Mouse (Mus musculus): ENCODE data around the gene Creg2. TPM values are rescaled to one million over a fixed set of nuclear protein-coding genes. Genes with fewer than 3 reads are reported as not detected.
A peak's percentile ranks its signal among the peaks of the same experiment; 100 is the strongest.
"Not testable (repeated sequence)": the region's sequence is repeated elsewhere in the genome, so short reads cannot be mapped to it uniquely, and the experiment has no call there.

Creg2 gene
- total and polyA plus RNA-seq, 2 experiments from 2014 or later = 15.7 to 17.6 TPM

DNA sequence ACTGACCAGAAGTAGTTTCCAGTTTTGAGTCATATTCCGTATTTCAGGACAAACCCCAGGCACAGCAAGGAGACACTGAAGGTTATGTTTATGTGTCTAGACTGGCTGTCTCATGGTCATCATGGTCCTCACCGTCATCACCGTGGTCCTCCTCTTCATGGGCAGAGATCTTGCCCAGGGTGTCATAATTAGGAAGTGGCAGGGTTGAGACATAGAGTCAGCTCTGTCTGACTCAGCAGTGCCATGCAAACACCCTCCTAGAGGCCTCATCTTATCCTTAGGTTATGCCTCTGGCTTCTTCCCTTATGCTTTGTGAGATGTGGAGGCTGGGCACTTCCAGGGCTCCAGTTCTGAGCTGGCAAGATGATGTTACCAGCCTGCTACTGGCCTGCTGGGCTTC lies 48.8 kb downstream of the Creg2 start:
- WGBS = 97% methylated on average over 3 of the region's 3 CpGs
- H3K9ac ChIP-seq (replicated peaks; ENCODE audit: low read length) = no peak overlapping the region
- H3K4me1 ChIP-seq (ENCODE audit: insufficient read depth, low read length) = no peaks in the 10 kb centered on the region
- H3K36me3 ChIP-seq (ENCODE audit: insufficient read depth, low read length) = no peaks in the 10 kb centered on the region
- DNase-seq (ENCODE audit: low spot score) = no peak
- H3K4me2 ChIP-seq (ENCODE audit: low read depth, low read length) = no peak overlapping the region
- H3K4me3 ChIP-seq (ENCODE audit: low read length) = no peak overlapping the region
- no peaks in the 10 kb centered on the region for H3K9me3 ChIP-seq (ENCODE audit: low read length)
- no peak overlapping the region for H3K27ac ChIP-seq
- no peaks in the 10 kb centered on the region for H3K27me3 ChIP-seq (ENCODE audit: insufficient read depth, low read length)
- ATAC-seq = no peak
- TF ChIP-seq CTCF (IDR thresholded peaks at IDR 0.05; ENCODE audit: low read depth) = no peak

DNA sequence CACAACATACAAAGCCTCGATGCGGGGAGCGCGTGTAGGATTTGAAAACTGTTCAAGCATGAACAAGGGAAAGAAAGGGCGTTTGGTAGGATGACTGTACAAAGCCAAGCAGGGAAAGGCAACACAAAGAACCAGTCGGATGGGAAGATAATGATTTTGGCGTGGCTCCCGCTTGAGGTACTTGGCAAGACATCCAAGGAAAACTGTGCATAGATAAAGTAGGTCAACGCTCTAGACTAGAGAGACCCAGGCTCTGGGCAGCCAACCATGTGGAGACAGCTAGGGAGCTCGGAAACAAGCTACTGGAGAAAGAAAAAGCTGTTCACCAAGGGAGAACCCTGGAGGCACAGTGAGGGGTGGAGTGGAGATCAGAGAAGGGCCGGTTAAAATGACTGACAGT lies 52.5 kb downstream of the Creg2 start:
- H3K9me3 ChIP-seq (ENCODE audit: low read length) = no peaks in the 10 kb centered on the region
- no peak overlapping the region for H3K4me3 ChIP-seq (ENCODE audit: low read length)
- WGBS = 36% methylated on average over 11 of the region's 11 CpGs
- H3K4me2 ChIP-seq (ENCODE audit: low read depth, low read length) = no peak overlapping the region
- no peaks in the 10 kb centered on the region for H3K36me3 ChIP-seq (ENCODE audit: insufficient read depth, low read length)
- TF ChIP-seq CTCF (IDR thresholded peaks at IDR 0.05; ENCODE audit: low read depth) = no peak
- no peaks in the 10 kb centered on the region for H3K27me3 ChIP-seq (ENCODE audit: insufficient read depth, low read length)
- no peaks in the 10 kb centered on the region for H3K4me1 ChIP-seq (ENCODE audit: insufficient read depth, low read length)
- no peak overlapping the region for H3K27ac ChIP-seq
- ATAC-seq (peak; percentile 58; the same call in 1 of the 2 replicates), DNase-seq (ENCODE audit: low spot score) (peak; percentile 40)
- H3K9ac ChIP-seq (replicated peaks; ENCODE audit: low read length) = no peak overlapping the region

- not testable (repeated sequence) for H3K27me3 ChIP-seq (ENCODE audit: insufficient read depth, low read length); H3K9me3 ChIP-seq (ENCODE audit: low read length); ATAC-seq; H3K4me1 ChIP-seq (ENCODE audit: insufficient read depth, low read length); H3K4me2 ChIP-seq (ENCODE audit: low read depth, low read length); H3K36me3 ChIP-seq (ENCODE audit: insufficient read depth, low read length); DNase-seq (ENCODE audit: low spot score); H3K9ac ChIP-seq (replicated peaks; ENCODE audit: low read length); H3K4me3 ChIP-seq (ENCODE audit: low read length); H3K27ac ChIP-seq
- WGBS = 96% methylated on average over 9 of the region's 9 CpGs
These were observed 54.1 kb downstream of the Creg2 start for GRCm38 (mm10) chr1:39597135-39597534.

DNA sequence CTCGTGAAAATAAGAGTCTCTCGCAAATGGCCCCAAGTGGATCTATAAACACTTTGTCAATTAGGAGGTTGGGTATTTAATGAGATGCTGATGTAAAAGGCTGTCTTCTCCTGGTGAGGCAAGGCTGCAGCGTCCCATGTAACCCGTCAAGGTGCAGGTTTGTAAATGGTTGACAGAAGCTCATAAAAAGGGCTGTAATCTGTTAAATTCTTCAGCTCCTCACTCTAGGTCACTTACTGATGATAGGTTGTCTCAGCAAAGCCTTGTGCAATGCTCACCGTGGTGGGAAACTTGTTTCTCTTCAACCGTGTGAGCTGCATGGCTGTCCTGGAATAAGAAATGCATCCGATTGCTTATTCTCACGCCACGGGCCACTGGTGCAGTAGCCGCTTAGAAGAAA lies 57.4 kb downstream of the Creg2 start:
- Histone ChIP-seq H3K4me2 (ENCODE audit: low read depth, low read length) (no peak overlapping the region), H3K9me3 (ENCODE audit: low read length) (no peaks in the 10 kb centered on the region), H3K4me3 (ENCODE audit: low read length) (no peak overlapping the region), H3K4me1 (ENCODE audit: insufficient read depth, low read length) (no peaks in the 10 kb centered on the region), H3K9ac (replicated peaks; ENCODE audit: low read length) (no peak overlapping the region), H3K27ac (no peak overlapping the region), H3K36me3 (ENCODE audit: insufficient read depth, low read length) (no peaks in the 10 kb centered on the region), H3K27me3 (ENCODE audit: insufficient read depth, low read length) (no peaks in the 10 kb centered on the region)
- TF ChIP-seq CTCF (IDR thresholded peaks at IDR 0.05; ENCODE audit: low read depth) = no peak
- 83% methylated on average over 10 of the region's 10 CpGs for WGBS
- ATAC-seq (no peak), DNase-seq (ENCODE audit: low spot score) (no peak)

GRCm38 (mm10) chr1:39592090-39592489 lies 59.2 kb downstream of the Creg2 start:
- no peaks in the 10 kb centered on the region for H3K36me3 ChIP-seq (ENCODE audit: insufficient read depth, low read length)
- TF ChIP-seq CTCF (IDR thresholded peaks at IDR 0.05; ENCODE audit: low read depth) = no peak
- no peaks in the 10 kb centered on the region for H3K9me3 ChIP-seq (ENCODE audit: low read length)
- WGBS = 79% methylated on average over 4 of the region's 4 CpGs
- H3K4me3 ChIP-seq (ENCODE audit: low read length) = no peak overlapping the region
- ATAC-seq = no peak
- no peak for DNase-seq (ENCODE audit: low spot score)
- H3K27me3 ChIP-seq (ENCODE audit: insufficient read depth, low read length) = no peaks in the 10 kb centered on the region
- no peak overlapping the region for H3K9ac ChIP-seq (replicated peaks; ENCODE audit: low read length)
- H3K4me1 ChIP-seq (ENCODE audit: insufficient read depth, low read length) = no peaks in the 10 kb centered on the region
- H3K27ac ChIP-seq = no peak overlapping the region
- no peak overlapping the region for H3K4me2 ChIP-seq (ENCODE audit: low read depth, low read length)

DNA sequence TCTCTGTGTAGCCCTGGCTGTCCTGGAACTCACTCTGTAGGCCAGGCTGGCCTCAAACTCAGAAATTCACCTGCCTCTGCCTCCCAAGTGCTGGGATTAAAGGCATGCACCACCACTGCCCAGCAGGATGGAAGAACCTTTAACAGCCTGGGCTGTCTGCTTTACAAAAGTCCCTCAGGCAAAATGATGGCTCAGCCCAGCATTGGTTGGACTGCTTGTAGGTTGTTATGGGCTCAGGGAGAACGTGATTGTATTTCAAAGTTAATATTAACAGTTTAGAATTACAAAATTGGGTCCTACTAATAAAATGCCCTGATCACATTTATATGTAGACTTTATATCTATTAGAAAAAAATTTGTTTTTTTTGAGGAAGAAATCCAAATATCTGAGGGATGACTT lies 59.7 kb downstream of the Creg2 start:
- H3K9me3 ChIP-seq (ENCODE audit: low read length); H3K27me3 ChIP-seq (ENCODE audit: insufficient read depth, low read length); H3K27ac ChIP-seq; H3K4me3 ChIP-seq (ENCODE audit: low read length); DNase-seq (ENCODE audit: low spot score); H3K4me2 ChIP-seq (ENCODE audit: low read depth, low read length); ATAC-seq; H3K4me1 ChIP-seq (ENCODE audit: insufficient read depth, low read length); H3K9ac ChIP-seq (replicated peaks; ENCODE audit: low read length); H3K36me3 ChIP-seq (ENCODE audit: insufficient read depth, low read length): not testable (repeated sequence)
- WGBS = 83% methylated on average over 1 of the region's 1 CpGs

DNA sequence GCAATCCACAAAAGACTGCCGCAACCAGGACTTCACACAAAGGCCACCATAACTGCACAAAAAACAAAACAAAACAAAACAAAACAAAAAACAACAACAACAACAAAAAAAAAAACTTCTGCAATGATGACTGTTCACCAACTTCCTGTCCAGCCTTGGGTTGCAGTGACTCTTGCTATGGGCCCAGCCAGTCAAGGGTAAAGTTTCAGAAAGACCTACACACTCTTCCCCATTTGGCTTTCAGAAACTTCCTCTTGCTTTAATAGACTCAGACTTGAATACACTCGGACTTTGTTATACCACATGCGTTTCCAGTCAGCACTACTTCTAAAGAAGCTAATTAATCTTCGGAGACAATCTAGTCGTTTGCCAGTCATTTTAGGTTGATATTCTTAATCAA lies 61.1 kb downstream of the Creg2 start:
- Histone ChIP-seq H3K4me1 (ENCODE audit: insufficient read depth, low read length) (no peaks in the 10 kb centered on the region), H3K9me3 (ENCODE audit: low read length) (no peaks in the 10 kb centered on the region), H3K4me3 (ENCODE audit: low read length) (no peak overlapping the region), H3K4me2 (ENCODE audit: low read depth, low read length) (no peak overlapping the region), H3K9ac (replicated peaks; ENCODE audit: low read length) (no peak overlapping the region), H3K36me3 (ENCODE audit: insufficient read depth, low read length) (no peaks in the 10 kb centered on the region), H3K27me3 (ENCODE audit: insufficient read depth, low read length) (no peaks in the 10 kb centered on the region), H3K27ac (no peak overlapping the region)
- no peak for ATAC-seq
- DNase-seq (ENCODE audit: low spot score) = no peak
- WGBS = 76% methylated on average over 5 of the region's 5 CpGs
- TF ChIP-seq CTCF (IDR thresholded peaks at IDR 0.05; ENCODE audit: low read depth) = no peak
